Mouse (Mus musculus) urinary bladder, adult 18-20 months (tissue): ENCODE data around the gene 1810024B03Rik.
A peak's percentile ranks its signal among the peaks of the same experiment; 100 is the strongest.
"Not testable (repeated sequence)": the region's sequence is repeated elsewhere in the genome, so short reads cannot be mapped to it uniquely, and the experiment has no call there.

Experiments
- DNase-seq, 2 experiments: peaks; one replicate each; pipeline ENCODE4 v3.0.0; 2022; ENCODE audit warnings: low spot score in 2 of 2, mixed read lengths in 2 of 2

1810024B03Rik gene

GRCm38 (mm10) chr2:127207547-127208451, at the start of gene 1810024B03Rik, which contains the start of gene Snrnp200:
1810024B03Rik (minus strand) TSS chr2:127208280.
Snrnp200 (plus strand) TSS chr2:127208386.
- DNase-seq: peak; percentile 89 to 92

- DNase-seq: no peak
Observed at GRCm38 (mm10) chr2:127255294-127255693, 47.2 kb upstream of the 1810024B03Rik start.

- no peak for DNase-seq
Observed at GRCm38 (mm10) chr2:127254604-127255134, 46.6 kb upstream of the 1810024B03Rik start.

- no peak for DNase-seq
Observed at GRCm38 (mm10) chr2:127252787-127253186, 44.7 kb upstream of the 1810024B03Rik start.

- no peak for DNase-seq
Observed at GRCm38 (mm10) chr2:127251880-127252527, 43.9 kb upstream of the 1810024B03Rik start.

GRCm38 (mm10) chr2:127251457-127251856, 43.4 kb upstream of the 1810024B03Rik start:
- no peak for DNase-seq

GRCm38 (mm10) chr2:127250291-127251008, 42.4 kb upstream of the 1810024B03Rik start:
- no peak for DNase-seq

GRCm38 (mm10) chr2:127248334-127249004, 40.4 kb upstream of the 1810024B03Rik start:
- peak; percentile 15 to 44 for DNase-seq

- DNase-seq: peak; percentile 84 to 97
Observed at GRCm38 (mm10) chr2:127247592-127248333, 39.7 kb upstream of the 1810024B03Rik start, which contains the start of the genes Ciao1 and Tmem127. Ciao1 (minus strand) TSS chr2:127247816. Tmem127 (plus strand) TSS chr2:127247908.

- DNase-seq: no peak
Observed at GRCm38 (mm10) chr2:127240065-127240464, 32.0 kb upstream of the 1810024B03Rik start.

- no peak for DNase-seq
Observed at GRCm38 (mm10) chr2:127237897-127238610, 30.0 kb upstream of the 1810024B03Rik start.

GRCm38 (mm10) chr2:127225261-127225660, 17.2 kb upstream of the 1810024B03Rik start:
- DNase-seq: no peak

- no peak for DNase-seq
Observed at GRCm38 (mm10) chr2:127217746-127218145, 9.7 kb upstream of the 1810024B03Rik start.

- no peak for DNase-seq
Observed at GRCm38 (mm10) chr2:127210701-127211100, 2.6 kb upstream of the 1810024B03Rik start.

GRCm38 (mm10) chr2:127208452-127208769, 331 bp upstream of the 1810024B03Rik start:
- no peak for DNase-seq

- DNase-seq: no peak
Observed at GRCm38 (mm10) chr2:127206916-127207315, 1.2 kb downstream of the 1810024B03Rik start.

- not testable (repeated sequence) for DNase-seq
Observed at GRCm38 (mm10) chr2:127205936-127206335, 2.1 kb downstream of the 1810024B03Rik start.

GRCm38 (mm10) chr2:127204932-127205331, 3.1 kb downstream of the 1810024B03Rik start:
- DNase-seq: peak; percentile 25 to 38

GRCm38 (mm10) chr2:127189574-127189973, 18.5 kb downstream of the 1810024B03Rik start:
- DNase-seq: no peak
